Mouse (Mus musculus) ZHBTc4 (cell line): ENCODE measurements around the gene Prr36.

Experiments
- DNase-seq: peaks from one replicate; pipeline ENCODE4 v3.0.0-alpha.2; 2011; ENCODE audit warnings: low read depth, low spot score

Gene Prr36

DNA sequence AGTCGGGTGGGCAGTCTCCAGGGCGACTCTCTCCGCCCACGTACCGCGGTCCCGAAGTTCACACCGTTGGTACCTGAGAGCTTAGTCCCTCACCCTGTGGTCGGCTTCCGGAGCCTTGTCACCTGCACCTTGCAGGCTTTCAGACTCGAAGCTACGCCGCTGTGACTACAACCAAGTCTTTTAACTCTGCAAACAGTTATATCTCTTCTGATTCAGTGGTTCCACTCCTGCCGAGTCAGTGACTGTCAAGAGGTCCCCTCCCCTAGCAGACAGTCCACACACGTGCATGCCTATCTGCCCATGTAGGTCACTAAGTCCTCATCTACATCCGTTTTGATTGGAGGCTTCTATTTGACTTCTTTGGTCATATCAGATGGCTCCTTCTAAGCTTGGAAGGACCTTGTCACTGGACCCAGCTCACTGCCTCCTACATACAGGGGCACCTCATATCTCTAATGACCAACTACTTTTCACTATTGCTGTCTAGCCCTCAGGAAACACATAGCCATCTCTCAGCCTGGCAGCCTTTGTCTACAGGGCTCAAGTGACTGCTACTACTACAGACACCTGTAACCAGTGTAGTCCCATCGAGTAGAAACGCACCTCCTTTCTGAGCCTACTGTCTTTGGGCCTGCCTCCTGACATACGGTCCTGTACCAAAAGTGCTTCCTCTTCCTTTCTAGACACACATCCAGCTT, 22.1 kb upstream of the Prr36 start:
- no peak for DNase-seq

DNA sequence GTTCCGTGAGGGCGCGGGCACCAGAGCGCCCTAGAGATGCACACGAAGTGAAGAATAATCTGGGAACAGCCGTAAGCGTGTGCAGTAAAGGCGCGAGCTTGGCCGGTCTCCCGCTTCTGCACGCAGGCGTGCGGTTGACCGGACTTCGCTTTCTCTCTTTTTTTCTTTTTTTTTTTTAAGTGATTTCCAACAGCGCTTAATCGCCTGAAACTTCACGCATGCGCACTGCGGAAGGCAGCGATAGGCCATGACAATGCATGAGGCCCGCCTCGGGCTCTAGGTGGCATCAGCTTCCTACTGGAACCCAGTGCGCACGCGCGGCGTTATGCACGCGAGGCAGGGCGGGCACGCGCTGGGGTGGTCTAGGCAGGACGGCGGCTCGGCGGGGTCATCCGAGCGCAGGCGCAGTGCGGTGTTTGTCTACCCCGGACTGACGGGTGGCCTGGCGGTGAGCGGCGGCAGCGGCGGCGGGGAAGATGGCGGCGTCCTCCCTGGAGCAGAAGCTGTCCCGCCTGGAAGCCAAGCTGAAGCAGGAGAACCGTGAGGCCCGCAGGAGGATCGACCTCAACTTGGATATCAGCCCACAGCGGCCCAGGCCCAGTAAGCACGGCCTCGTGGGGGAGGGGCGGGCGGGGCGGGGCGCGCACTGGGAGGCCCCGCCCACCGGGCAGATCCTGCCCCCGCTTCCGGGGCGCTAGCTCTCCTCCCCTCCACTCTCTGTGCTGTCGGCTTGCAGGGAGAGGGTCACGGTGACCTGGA, 21.4 kb upstream of the Prr36 start, which contains the start of the genes Map2k7 and Gm49320:
TSS of gene Map2k7 (plus strand) at position 307 of the 759 bp plus-strand sequence.
TSS of gene Gm49320 (plus strand) at position 432 of the 759 bp plus-strand sequence.
- peak; percentile 100 for DNase-seq

DNA sequence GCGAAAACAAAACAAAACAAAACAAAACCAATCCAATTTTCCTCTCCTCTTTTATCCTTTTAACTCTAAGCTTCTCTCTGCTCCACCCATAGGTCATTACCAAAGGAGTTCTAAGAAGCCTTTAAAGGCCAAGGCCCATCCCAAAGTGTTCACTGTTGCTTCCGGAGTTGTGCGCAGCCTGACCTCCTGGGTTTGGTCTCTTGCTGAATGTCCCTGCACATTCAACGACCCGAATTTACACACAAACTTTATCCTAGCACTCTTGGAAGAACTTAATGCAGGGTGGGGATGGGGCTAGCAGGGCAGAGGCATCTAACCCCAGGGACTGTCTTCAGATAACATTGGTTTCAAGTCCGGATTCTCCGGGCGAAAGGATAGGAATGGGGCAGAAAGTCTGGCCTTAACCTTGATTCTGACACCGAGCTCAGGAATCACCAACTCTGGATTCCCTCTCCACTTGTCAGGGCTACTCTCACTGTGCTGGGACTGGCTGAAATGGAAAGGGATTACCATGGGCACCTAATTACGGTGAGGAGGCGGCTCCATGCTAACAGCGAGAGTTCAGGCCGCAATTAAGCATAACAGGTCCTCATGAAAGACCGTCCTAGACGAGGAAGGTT, 20.7 kb upstream of the Prr36 start:
- peak; percentile 55 for DNase-seq

DNA sequence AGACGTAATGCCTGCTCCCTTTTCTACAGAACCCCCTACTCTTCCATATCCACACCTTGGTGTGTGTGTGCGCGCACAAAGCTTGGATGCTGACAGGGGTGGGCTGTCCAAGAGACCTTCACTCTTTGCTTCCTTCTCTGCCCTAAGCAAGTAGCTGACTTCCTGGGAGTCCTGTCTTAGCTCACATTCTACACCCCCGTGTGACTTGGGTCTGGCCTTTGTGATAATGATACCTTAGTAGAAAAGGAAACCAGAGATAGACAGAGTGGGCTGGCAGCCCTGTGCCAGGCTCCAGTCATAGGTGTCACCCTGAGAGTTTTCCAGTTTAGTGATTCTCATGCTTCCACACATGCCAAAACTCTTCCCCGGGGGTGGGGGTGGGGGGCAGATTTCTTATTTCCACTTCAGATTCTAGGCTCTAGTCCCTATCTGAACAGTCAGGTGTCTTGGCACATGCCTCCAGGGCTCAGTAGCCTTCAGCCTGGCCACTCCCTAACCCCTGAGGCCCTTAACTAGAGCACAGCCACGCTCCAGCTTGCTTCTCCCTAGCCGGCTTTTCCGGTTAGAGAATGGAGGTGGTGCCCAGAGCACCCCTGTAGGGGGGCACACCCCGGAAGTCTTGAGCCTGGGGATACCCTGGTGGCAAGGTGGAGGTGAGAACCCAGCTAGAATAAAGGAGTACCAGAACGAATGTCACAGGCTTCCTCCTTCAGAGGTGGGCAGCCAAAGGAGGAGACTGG, 13.5 kb upstream of the Prr36 start:
- DNase-seq = no peak

DNA sequence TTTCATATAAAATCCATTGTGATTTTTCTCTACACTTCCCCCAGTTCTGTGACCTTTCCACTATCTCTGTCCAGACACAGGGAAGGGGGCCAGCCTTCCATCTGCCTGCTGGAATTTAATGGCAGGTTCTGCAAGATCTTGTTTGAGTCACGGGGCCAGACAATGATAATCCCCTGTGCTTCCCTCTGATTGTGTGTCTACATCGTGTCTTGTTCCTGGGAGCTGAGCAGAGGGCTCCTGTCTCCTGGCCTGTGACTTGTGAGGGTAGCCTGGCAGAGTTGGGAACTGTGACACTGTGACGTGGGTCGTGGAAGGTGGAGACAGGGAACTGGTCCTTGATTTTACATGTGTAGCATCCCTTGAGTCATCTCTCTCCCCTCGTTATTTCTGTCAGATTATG, 12.5 kb upstream of the Prr36 start:
- DNase-seq = no peak

DNA sequence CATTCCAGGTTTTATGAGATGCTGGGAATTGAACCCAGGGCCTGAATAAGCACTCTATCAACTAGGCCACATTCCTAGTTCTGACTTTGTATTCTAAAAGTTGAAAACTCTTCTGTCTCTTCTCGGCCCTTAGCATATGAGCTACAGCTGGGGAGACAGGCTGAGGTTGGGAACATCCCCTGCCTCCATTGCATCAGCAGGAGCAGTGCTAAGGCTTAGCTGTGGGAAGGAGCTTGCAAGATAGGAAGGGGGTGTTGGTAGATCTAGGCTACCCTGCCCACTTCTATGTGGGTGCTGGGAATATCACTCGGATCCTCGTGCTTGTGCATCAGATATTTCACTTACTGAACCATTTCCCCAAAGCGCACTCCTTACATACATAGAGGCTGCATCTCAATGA, 10.7 kb upstream of the Prr36 start:
- no peak for DNase-seq

DNA sequence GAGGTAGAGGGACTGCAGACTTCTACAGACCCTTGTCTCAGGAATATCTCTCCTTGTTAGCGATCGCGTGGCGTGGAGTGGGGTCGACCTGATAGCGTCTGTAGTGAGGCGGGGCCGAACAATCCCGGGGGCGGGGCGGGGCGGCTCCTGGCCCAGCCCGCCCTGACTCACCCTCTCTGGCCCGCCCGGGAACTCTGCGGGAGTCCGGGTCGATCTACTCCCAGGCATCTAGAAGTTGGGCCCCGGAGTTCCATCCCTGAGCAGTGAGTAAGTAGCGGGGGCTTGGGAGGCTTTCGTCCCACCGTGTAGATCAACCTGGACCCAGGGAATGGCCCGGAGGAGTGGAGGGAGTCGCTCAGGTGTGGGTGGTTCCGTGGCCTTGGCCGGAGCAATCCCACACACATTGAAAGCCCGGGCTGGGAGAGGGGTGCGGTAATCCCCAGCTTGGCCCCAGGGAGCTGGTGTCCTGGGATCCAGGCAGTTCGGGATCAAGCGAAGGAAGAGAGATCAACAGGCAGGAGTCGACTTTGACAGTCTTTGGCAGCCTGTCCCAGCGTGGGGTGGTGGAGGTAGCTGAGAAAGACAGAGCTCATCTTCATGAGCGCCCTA, 9.6 kb upstream of the Prr36 start, which contains the start of gene Lrrc8e:
TSS of gene Lrrc8e (plus strand) at position 89 of the 609 bp plus-strand sequence.
- peak; percentile 59 for DNase-seq

DNA sequence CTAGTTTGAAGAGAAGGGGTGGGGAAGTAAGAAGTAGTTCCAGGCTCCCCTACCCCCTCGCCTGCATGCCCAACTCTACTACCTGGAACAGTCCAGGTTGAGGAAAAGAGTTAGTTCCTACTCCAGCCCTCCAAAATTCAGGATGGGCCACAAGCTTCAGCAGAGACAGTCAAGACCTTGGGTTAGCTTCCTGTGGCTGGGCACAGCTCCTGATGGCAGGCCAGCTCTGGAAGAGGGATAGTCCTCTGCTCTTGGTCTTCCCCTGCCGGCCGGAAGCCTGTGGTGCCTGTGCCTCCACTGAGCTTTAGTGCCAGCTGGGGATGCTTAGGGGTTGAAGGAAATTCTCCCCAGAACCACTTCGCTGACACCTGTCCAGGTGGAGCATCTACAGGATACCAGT, 9.1 kb upstream of the Prr36 start:
- no peak for DNase-seq

DNA sequence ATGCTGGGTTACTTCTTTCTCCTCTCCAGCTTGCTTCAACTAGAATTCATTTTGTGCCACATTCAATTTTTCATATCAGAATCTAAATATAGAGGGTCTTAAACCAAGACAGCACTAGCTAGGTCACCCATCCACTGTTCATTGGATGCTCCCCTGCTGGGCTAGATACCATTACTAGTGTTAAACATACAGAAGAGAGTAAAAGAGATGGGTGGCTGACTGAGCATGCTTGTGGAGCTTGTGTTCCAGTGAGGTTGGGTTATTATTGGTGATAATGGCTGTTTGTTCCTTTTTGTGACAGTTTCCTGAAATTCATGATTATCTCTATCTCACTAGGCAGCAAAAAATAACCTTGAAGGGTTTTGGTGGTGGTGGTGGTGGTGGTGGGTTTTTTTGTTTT, 4.8 kb upstream of the Prr36 start:
- DNase-seq = no peak

DNA sequence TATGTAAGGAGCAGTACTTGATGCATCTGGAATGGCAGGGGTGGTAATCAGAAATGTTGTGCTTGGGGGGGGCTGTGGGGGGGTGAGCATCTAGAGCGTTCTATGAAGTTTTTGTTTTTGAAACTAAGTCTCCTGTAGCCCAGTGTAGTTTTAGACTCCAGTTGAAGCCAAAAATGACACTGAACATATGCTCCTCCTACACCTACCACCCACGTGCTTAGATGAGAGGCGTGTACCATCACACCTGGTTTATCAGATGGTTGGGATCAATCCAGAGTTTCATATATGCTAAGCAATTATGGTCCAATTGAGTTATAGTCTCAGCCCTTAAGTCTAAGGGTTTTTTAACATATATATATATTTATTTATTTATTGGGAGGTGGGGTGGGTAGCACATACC, 2.4 kb upstream of the Prr36 start:
- DNase-seq = no peak

DNA sequence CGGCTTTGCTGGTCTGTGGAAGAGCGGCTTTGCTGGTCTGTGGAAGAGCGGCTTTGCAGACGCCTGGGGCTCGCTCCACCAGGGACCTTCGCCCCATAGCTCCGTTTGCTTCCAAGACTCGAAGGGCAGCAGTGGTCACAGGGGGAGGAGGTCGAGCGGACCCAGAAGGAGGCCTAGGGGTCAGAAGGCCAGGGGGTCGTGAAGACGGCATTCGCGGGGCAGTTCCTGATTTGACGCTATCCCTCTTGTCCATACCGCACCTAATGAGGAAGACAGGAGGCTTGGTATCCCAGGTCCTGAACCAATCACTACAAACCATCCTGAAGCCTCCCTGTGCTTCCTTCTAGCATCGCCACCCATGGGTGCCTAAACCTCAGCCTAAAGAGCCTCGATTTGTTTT, 963 bp downstream of the Prr36 start:
- DNase-seq = no peak

DNA sequence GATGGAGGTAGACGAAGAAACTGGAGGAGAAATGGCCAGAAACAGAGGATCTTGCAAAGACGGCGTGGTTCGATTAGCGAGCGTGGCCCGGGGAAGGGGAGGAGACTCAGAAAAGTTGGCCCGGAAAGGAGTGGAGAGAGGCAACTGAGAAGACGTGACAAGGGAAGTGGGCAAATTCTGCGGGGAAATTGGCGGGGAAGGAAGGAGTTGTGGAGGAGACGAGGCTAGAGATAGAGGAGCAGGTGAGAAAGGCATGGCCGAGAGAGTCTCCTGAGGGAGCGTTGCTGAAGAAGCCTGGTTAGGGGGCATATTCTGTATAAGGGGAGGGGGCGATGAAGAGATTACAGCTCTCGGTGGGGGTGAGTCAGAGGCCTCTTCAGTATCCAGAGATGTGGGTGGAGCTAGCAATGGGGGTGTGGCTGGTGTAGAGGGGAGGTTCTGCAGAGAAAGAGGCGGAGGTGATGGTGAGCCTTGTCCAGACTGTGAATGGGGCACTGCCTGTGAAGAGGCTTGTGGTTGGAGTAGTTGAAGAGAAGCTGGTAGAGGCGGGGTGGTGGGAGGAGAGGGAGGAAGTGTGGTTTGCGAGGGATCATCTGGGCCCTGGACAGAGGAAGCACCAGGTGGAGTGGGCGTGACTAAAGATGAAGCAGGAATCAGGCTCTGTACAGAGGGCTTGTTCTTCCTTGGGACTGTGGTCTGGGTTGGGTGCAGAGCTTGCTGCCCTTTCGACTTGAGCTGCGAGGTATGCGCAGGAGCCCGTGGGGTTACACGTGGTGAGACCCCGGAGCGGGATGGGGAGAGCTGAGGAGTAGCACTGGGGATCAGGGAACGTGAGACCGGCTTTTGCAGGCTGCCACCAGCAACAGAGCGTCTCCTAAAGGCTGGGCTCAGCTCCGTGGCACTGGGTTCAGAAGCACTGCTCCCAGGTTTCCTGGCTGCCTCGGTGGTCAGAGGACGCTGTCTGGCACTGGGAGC, 3.0 kb downstream of the Prr36 start:
- DNase-seq = peak; percentile 69

DNA sequence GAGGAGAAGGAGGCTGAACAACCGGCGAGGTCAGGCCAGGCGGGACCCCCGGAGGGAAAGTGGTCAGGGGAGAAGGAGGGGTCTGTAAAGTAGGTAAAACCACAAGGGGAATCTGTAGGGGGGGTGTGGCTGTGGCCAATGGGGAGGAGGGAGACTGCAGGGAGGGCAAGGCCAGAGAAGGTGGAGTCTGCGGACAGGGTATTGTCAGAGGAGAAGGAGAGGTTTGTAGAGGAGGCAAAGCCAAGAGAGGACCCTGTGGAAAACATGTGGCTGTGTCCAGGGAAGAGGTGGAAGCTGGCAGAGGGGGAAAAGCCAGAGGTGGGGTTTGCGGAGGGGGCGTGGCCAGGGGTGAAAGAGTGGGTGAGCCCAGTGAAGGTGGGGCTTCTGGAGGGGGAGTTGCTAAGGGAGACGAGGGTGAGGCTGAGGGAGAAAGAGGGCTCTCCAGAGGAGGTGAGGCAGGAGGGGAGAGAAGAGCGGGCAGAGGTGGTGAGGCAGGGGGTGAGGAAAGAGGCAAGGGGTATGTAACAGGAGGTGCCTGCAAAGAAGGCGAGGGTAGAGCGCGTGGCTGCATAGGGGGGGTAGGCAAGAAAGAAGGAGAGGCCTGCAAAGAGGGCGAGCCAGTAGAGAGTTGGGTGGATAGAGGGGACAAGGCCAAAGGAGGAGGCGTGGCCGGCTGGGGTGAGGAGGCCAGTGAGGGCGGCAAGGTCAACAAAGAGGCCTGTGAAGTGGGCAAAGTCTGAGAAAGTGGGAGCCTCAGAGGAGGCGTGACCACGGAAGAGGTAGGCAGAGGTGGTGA, 3.9 kb downstream of the Prr36 start:
- DNase-seq = peak; percentile 31

DNA sequence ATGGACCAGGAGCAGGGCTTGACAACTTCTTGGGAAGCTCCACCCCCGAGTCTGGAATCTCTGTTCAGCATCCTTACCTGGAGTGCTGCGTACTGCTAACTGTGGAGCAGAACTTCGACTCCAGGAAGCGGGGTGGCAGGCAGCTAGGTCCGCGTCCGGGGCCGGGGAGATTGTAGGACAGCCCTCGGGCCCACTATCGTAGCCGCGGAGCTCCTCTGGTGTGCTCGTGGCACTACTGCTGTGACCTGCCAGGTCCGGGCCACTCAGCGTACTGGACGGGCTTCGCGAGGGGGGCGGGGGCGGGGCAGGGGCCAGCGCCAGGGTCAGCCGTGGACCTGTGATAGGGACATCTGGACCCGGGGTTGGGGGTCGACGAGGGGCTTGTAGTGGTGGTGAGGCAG, 4.5 kb downstream of the Prr36 start:
- DNase-seq = no peak

DNA sequence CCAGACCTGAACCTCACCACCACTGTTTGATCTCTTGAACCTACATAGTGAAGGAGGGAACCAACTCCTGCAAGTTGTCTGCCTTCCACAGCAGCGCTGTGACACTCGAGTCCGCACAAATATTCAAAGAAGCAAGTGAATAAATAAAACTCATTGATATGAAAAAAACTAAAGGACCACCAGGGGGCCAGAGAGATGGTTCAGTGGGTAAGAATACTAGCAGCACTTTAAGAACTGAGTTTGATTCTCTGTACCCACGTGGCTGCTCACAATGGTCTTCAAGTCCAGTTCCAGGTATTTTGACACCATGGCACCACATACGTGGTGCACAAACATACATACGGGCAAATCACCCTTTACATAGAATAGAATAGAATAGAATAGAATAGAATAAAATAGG, 6.2 kb downstream of the Prr36 start:
- DNase-seq = no peak

DNA sequence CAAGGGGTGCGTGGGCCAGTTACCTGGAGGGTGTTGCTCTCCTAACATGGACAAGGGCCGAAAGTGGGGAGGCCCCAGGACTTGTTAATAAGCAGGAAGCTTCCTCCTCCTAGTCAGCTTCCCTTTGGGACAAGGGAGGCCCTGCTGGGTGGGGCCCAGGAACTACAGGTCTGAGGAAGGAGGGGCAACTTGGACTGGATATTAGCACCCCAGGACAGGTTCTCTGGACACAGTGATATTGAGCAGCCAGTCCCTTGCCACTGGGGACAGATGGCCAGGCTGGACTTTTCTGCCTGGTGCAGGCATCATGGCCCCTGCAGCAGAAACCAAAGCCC, 10.3 kb downstream of the Prr36 start:
- DNase-seq = no peak

DNA sequence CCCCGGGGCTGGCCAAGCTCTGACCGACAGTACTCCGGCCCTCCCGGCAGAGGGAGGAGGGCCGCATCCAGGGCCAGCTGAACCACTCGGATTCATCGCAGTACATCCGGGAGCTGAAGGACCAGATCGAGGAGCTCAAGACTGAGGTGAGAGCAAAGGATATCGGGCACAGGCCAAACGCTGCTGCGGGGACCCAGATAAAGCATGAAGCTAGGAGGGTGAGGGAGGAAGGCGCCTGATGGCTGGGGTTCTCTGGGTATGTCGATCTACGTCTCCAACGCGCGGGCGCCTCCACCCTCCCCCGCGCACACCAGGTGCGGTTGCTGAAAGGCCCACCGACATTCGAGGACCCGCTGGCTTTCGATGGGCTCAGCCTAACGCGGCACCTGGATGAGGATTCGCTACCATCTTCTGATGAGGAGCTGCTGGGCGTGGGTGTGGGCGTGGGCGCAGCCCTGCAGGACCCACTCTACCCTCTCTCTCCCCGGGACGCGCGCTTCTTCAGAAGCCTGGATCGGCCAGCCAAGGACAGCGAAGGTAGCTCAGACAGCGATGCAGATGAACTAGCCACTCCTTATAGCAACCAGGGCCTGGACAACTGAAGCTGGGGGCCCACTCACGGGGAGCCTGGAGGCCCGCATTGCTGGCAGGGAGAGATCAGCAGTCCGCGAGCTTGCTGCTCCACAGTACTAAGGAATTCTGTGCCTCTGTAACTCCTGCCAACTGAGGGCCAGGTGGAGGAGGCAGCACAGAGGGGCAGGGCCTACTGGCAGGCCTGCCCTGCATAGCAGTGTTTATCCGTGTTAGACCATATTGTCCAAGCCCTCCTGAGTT, 10.9 kb downstream of the Prr36 start:
- DNase-seq = peak; percentile 28

DNA sequence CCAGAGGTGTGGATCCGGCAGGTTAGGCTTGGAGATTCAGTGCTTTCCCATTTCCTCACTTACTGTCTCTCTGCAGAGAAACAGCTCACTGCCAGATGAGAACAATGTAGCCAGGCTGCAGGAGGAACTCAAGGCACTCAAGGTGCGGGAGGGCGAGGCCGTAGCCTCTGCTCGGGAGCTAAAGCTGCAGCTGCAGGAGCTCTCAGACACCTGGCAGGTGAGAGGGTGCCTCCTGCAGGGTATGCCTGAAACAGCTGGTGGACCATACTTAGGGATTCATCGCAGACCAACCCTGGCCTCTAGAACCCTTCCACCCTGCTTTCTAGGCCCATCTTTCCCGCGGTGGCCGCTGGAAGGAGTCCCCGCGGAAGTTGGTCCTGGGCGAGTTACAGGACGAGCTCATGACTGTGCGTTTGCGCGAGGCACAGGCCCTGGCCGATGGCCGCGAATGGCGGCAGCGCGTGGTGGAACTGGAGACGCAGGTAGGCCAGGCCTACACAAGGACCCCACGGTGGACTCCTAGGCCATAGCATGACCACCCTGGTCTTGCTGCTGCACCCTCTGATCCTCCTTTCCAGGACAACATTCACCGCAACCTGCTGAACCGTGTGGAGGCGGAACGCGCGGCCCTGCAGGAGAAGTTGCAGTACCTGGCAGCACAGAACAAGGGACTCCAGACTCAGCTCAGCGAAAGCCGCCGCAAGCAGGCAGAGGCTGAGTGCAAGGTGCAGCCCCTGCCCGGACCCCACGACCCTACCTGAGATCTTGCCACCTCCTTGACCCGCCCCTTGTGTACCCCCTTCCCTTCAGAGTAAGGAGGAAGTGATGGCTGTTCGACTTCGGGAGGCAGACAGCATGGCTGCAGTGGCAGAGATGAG, 11.8 kb downstream of the Prr36 start:
- DNase-seq = peak; percentile 73
